Mouse (Mus musculus) midbrain, embryonic 12.5 days (tissue): ENCODE results near the gene Sorcs1. TPM values are rescaled to one million over a fixed set of nuclear protein-coding genes. Genes with fewer than 3 reads are reported as not detected.
A peak's percentile ranks its signal among the peaks of the same experiment; 100 is the strongest.

Experiments used
- ATAC-seq: fragments of 200-750 bp; cut with Nextera tagmentation; 2 replicates; pipeline ENCODE4 v1.8.0; 2017; ENCODE audit warnings: low read depth, moderate TSS enrichment, moderate library complexity; ENCODE audit not compliant: low FRiP score
- H3K27ac ChIP-seq: fragments of 300-500 bp; sonication (generic); replicated peaks from 2 replicates; pipeline ENCODE4 v1.5.1; 2016; ENCODE audit warnings: mild to moderate bottlenecking
- H3K27me3 ChIP-seq: fragments of 300-500 bp; sonication (generic); 2 replicates; pipeline ENCODE4 v1.6.1; 2016; ENCODE audit warnings: mild to moderate bottlenecking
- H3K36me3 ChIP-seq: fragments of 300-500 bp; sonication (generic); 2 replicates; pipeline ENCODE4 v1.6.1; 2016
- H3K4me1 ChIP-seq: fragments of 300-500 bp; sonication (generic); 2 replicates; pipeline ENCODE4 v1.6.1; 2016
- H3K4me2 ChIP-seq: fragments of 300-500 bp; sonication (generic); replicated peaks from 2 replicates; pipeline ENCODE4 v1.6.1; 2016; ENCODE audit warnings: mild to moderate bottlenecking, moderate library complexity
- H3K4me3 ChIP-seq: fragments of 300-500 bp; sonication (generic); 2 replicates; pipeline ENCODE4 v1.5.1; 2016; ENCODE audit warnings: mild to moderate bottlenecking
- H3K9ac ChIP-seq: fragments of 300-500 bp; sonication (generic); replicated peaks from 2 replicates; pipeline ENCODE4 v1.6.1; 2016; ENCODE audit warnings: mild to moderate bottlenecking, moderate library complexity
- H3K9me3 ChIP-seq: fragments of 300-500 bp; sonication (generic); 2 replicates; pipeline ENCODE4 v1.6.1; 2016; ENCODE audit warnings: mild to moderate bottlenecking
- WGBS: fragments of 180-500 bp; shearing (Covaris S2); methylation state at CpG from one replicate; pipeline ENCODE4 v1.1.7; 2016; 5-methylcytosine and 5-hydroxymethylcytosine counted together
- polyA plus RNA-seq: library from polyadenylated mRNA; unstranded; fragments of >200 nt; fragmentation: Nextera tagmentation; extraction: Ambion mirVana; gene quantifications from 2 replicates; pipeline ENCODE4 v1.2.1, GENCODE M21; 2016

Sorcs1 gene
- polyA plus RNA-seq, 1 experiment from 2014 or later, result 6.2 TPM

GRCm38 (mm10) chr19:50640251-50641032 is 38.0 kb downstream of the Sorcs1 start:
- Histone ChIP-seq H3K9ac (no peak overlapping the region), H3K9me3 (no peaks in the 10 kb centered on the region), H3K4me1 (peaks cover 8% of the 10 kb centered on the region), H3K36me3 (no peaks in the 10 kb centered on the region), H3K27me3 (no peaks in the 10 kb centered on the region), H3K27ac (0 out of 2 replicates have a peak overlapping the region, but pooled peaks have one; percentile 5), H3K4me3 (no peak overlapping the region), H3K4me2 (no peak overlapping the region)
- WGBS, result 67% methylated on average over 8 of the region's 8 CpGs
- peak; percentile 85 for ATAC-seq

GRCm38 (mm10) chr19:50638176-50638575 is 40.3 kb downstream of the Sorcs1 start:
- H3K4me1 ChIP-seq, result peaks cover 8% of the 10 kb centered on the region
- no peak overlapping the region for H3K27ac ChIP-seq
- no peak overlapping the region for H3K4me3 ChIP-seq
- H3K27me3 ChIP-seq, result no peaks in the 10 kb centered on the region
- H3K4me2 ChIP-seq, result no peak overlapping the region
- no peak for ATAC-seq
- no peaks in the 10 kb centered on the region for H3K9me3 ChIP-seq
- WGBS, result 76% methylated on average over 6 of the region's 6 CpGs
- no peak overlapping the region for H3K9ac ChIP-seq
- no peaks in the 10 kb centered on the region for H3K36me3 ChIP-seq

GRCm38 (mm10) chr19:50614013-50614412 is 64.4 kb downstream of the Sorcs1 start:
- no peak for ATAC-seq
- Histone ChIP-seq H3K4me3 (no peak overlapping the region), H3K36me3 (no peaks in the 10 kb centered on the region), H3K9ac (no peak overlapping the region), H3K27ac (no peak overlapping the region), H3K4me1 (peaks cover 3% of the 10 kb centered on the region; the same call in 1 of the 2 replicates), H3K9me3 (no peaks in the 10 kb centered on the region), H3K27me3 (no peaks in the 10 kb centered on the region), H3K4me2 (no peak overlapping the region)
- WGBS, result 33% methylated on average over 9 of the region's 9 CpGs

- Histone ChIP-seq H3K4me3 (no peak overlapping the region), H3K4me2 (no peak overlapping the region), H3K27me3 (no peaks in the 10 kb centered on the region), H3K4me1 (no peaks in the 10 kb centered on the region), H3K9ac (no peak overlapping the region), H3K9me3 (no peaks in the 10 kb centered on the region), H3K36me3 (no peaks in the 10 kb centered on the region), H3K27ac (no peak overlapping the region)
- WGBS, result 70% methylated on average over 3 of the region's 3 CpGs
- no peak for ATAC-seq
These were observed 66.8 kb downstream of the Sorcs1 start for GRCm38 (mm10) chr19:50611619-50612018.

GRCm38 (mm10) chr19:50603882-50604281 is 74.6 kb downstream of the Sorcs1 start:
- H3K27me3 ChIP-seq, result no peaks in the 10 kb centered on the region
- no peaks in the 10 kb centered on the region for H3K36me3 ChIP-seq
- no peaks in the 10 kb centered on the region for H3K9me3 ChIP-seq
- 72% methylated on average over 4 of the region's 4 CpGs for WGBS
- no peak overlapping the region for H3K4me3 ChIP-seq
- H3K9ac ChIP-seq, result no peak overlapping the region
- no peak overlapping the region for H3K27ac ChIP-seq
- H3K4me2 ChIP-seq, result no peak overlapping the region
- ATAC-seq, result no peak
- no peaks in the 10 kb centered on the region for H3K4me1 ChIP-seq

GRCm38 (mm10) chr19:50603380-50603779 is 75.1 kb downstream of the Sorcs1 start:
- WGBS, result 94% methylated on average over 5 of the region's 5 CpGs
- Histone ChIP-seq H3K4me3 (no peak overlapping the region), H3K4me2 (no peak overlapping the region), H3K9me3 (no peaks in the 10 kb centered on the region), H3K4me1 (no peaks in the 10 kb centered on the region), H3K36me3 (no peaks in the 10 kb centered on the region), H3K9ac (no peak overlapping the region), H3K27ac (no peak overlapping the region), H3K27me3 (no peaks in the 10 kb centered on the region)
- no peak for ATAC-seq

- WGBS, result 85% methylated on average over 4 of the region's 4 CpGs
- H3K4me1 ChIP-seq, result no peaks in the 10 kb centered on the region
These were observed 81.1 kb downstream of the Sorcs1 start for GRCm38 (mm10) chr19:50597300-50597699.

GRCm38 (mm10) chr19:50586182-50586581 is 92.3 kb downstream of the Sorcs1 start:
- Histone ChIP-seq H3K4me2 (no peak overlapping the region), H3K4me3 (no peak overlapping the region), H3K27ac (no peak overlapping the region), H3K27me3 (no peaks in the 10 kb centered on the region), H3K4me1 (peaks cover 4% of the 10 kb centered on the region; the same call in 1 of the 2 replicates), H3K9ac (no peak overlapping the region), H3K36me3 (no peaks in the 10 kb centered on the region), H3K9me3 (no peaks in the 10 kb centered on the region)
- 95% methylated on average over 5 of the region's 5 CpGs for WGBS
- no peak for ATAC-seq

More at GRCm38 (mm10) chr19:50597300-50597699, 81.1 kb downstream of the Sorcs1 start:
- ATAC-seq, result no peak
- H3K36me3 ChIP-seq, result no peaks in the 10 kb centered on the region
- H3K9me3 ChIP-seq, result no peaks in the 10 kb centered on the region
- no peak overlapping the region for H3K4me3 ChIP-seq
- H3K9ac ChIP-seq, result no peak overlapping the region
- H3K27ac ChIP-seq, result no peak overlapping the region
- no peaks in the 10 kb centered on the region for H3K27me3 ChIP-seq
- no peak overlapping the region for H3K4me2 ChIP-seq

- Histone ChIP-seq H3K27ac (no peak overlapping the region), H3K9me3 (no peaks in the 10 kb centered on the region), H3K27me3 (no peaks in the 10 kb centered on the region), H3K36me3 (no peaks in the 10 kb centered on the region), H3K4me3 (no peak overlapping the region), H3K4me1 (peaks cover 4% of the 10 kb centered on the region; the same call in 1 of the 2 replicates), H3K9ac (no peak overlapping the region), H3K4me2 (no peak overlapping the region)
- ATAC-seq, result no peak
These were observed 95.5 kb downstream of the Sorcs1 start for GRCm38 (mm10) chr19:50582952-50583351.

GRCm38 (mm10) chr19:50569669-50570195 is 108.7 kb downstream of the Sorcs1 start:
- Histone ChIP-seq H3K9me3 (no peaks in the 10 kb centered on the region), H3K9ac (no peak overlapping the region), H3K36me3 (no peaks in the 10 kb centered on the region), H3K27ac (no peak overlapping the region), H3K27me3 (no peaks in the 10 kb centered on the region), H3K4me3 (no peak overlapping the region), H3K4me2 (no peak overlapping the region), H3K4me1 (no peaks in the 10 kb centered on the region)
- ATAC-seq, result no peak; the same call in 1 of the 2 replicates
- WGBS, result 41% methylated on average over 1 of the region's 1 CpGs

GRCm38 (mm10) chr19:50566306-50566705 is 112.1 kb downstream of the Sorcs1 start:
- WGBS, result 87% methylated on average over 2 of the region's 2 CpGs
- Histone ChIP-seq H3K36me3 (no peaks in the 10 kb centered on the region), H3K27ac (no peak overlapping the region), H3K9me3 (no peaks in the 10 kb centered on the region), H3K4me3 (no peak overlapping the region), H3K4me1 (no peaks in the 10 kb centered on the region), H3K27me3 (no peaks in the 10 kb centered on the region), H3K9ac (no peak overlapping the region), H3K4me2 (no peak overlapping the region)
- ATAC-seq, result no peak

- H3K9ac ChIP-seq, result no peak overlapping the region
- no peak overlapping the region for H3K27ac ChIP-seq
- H3K4me2 ChIP-seq, result no peak overlapping the region
- no peaks in the 10 kb centered on the region for H3K9me3 ChIP-seq
- ATAC-seq, result no peak
- 20% methylated on average over 6 of the region's 6 CpGs for WGBS
- no peaks in the 10 kb centered on the region for H3K27me3 ChIP-seq
- H3K4me3 ChIP-seq, result no peak overlapping the region
- no peaks in the 10 kb centered on the region for H3K36me3 ChIP-seq
- peaks cover 4% of the 10 kb centered on the region for H3K4me1 ChIP-seq
These were observed 119.7 kb downstream of the Sorcs1 start for GRCm38 (mm10) chr19:50558771-50559170.
